Mouse (Mus musculus): ENCODE results near the gene Gsc. TPM values are rescaled to one million over a fixed set of nuclear protein-coding genes. Genes with fewer than 3 reads are reported as not detected.

The Gsc gene
- polyA plus RNA-seq (2012; rRNA removed; ENCODE audit: low replicate concordance): 5.6 and 14.7 TPM in 2 replicates

GRCm38 (mm10) chr12:104472601-104473424, at the start of gene Gsc:
Gene Gsc (minus strand): TSS chr12:104473330.

Other genes with a start within 250 kb of the Gsc start
- gene Serpina3g, start 237.1 kb downstream of the Gsc start, polyA plus RNA-seq (2012; rRNA removed; ENCODE audit: low replicate concordance): 38.8 and 52.0 TPM in 2 replicates
- gene Serpina3i, start 210.2 kb downstream of the Gsc start, polyA plus RNA-seq (2012; rRNA removed; ENCODE audit: low replicate concordance): 0.51 and 1.2 TPM in 2 replicates
- gene Serpina3j, start 158.8 kb downstream of the Gsc start, polyA plus RNA-seq (2012; rRNA removed; ENCODE audit: low replicate concordance): 0.11 and 3.6 TPM in 2 replicates
- gene Serpina3k, start 134.8 kb downstream of the Gsc start, polyA plus RNA-seq (2012; rRNA removed; ENCODE audit: low replicate concordance): 0.52 and 9.6 TPM in 2 replicates
- 0.65 and 0.96 TPM in 2 replicates for gene Serpina3m, start 134.8 kb downstream of the Gsc start, polyA plus RNA-seq (2012; rRNA removed; ENCODE audit: low replicate concordance)
- 120 and 265 TPM in 2 replicates for gene Serpina3n, start 66.6 kb downstream of the Gsc start, polyA plus RNA-seq (2012; rRNA removed; ENCODE audit: low replicate concordance)

Data from mammary gland, adult 2 months (tissue).